Comparison of ENCODE assay signal across 11 mouse cellular contexts in genomic region chr12:112985346-112985745, GRCm38 (mm10). TPM values are rescaled to one million over a fixed set of nuclear protein-coding genes. Genes with fewer than 3 reads are reported as not detected.
A peak's percentile ranks its signal among the peaks of the same experiment; 100 is the strongest.
DNase-seq lines count a peak whose midpoint lies in the region; TF ChIP-seq lines count a peak whose summit lies in the region.
"Had no signal": no experiment of that assay in that cellular context is flagged by ENCODE, and none has a peak within 500 bp of the region (broad histone marks: within the 10 kb centered on the region; RNA-seq: fewer than 3 reads in every experiment).

No protein-coding gene starts in this region.

- no peaks in the 10 kb centered on the region for H3K4me1 ChIP-seq in lung, adult 2 months (ENCODE audit: control insufficient read depth, insufficient read depth, low read length)
- H3K4me1 ChIP-seq in ES-Bruce4 (ENCODE audit: control insufficient read depth, insufficient read depth, low read length): no peaks in the 10 kb centered on the region
- H3K4me1 ChIP-seq in small intestine, adult 2 months (ENCODE audit: control insufficient read depth, insufficient read depth, insufficient read length, low read length): no peaks in the 10 kb centered on the region
- H3K4me1 ChIP-seq: forebrain, embryonic 10.5 days had no signal

- no peak for TF ChIP-seq POLR2A in lung, adult 2 months (IDR thresholded peaks at IDR 0.05; ENCODE audit: borderline replicate concordance, extremely low read depth, low read depth, low read length)
- TF ChIP-seq POLR2A in ES-Bruce4 (IDR thresholded peaks at IDR 0.05; ENCODE audit: insufficient read depth, low read length): no peak
- no peak for TF ChIP-seq POLR2A in small intestine, adult 2 months (IDR thresholded peaks at IDR 0.05; ENCODE audit: low read depth, low read length)

- H3K27me3 ChIP-seq in ES-Bruce4 (ENCODE audit: control insufficient read depth, insufficient read depth, low read length, poor library complexity, severe bottlenecking): no peaks in the 10 kb centered on the region
- H3K27me3 ChIP-seq in small intestine, adult 2 months (ENCODE audit: control insufficient read depth, insufficient read depth, low read length): no peaks in the 10 kb centered on the region
- H3K27me3 ChIP-seq: liver, embryonic 15.5 days had no signal

- no peaks in the 10 kb centered on the region for H3K9me3 ChIP-seq in ES-Bruce4 (replicated peaks; ENCODE audit: control insufficient read depth, insufficient read depth, low read length, poor library complexity, severe bottlenecking)
- H3K9me3 ChIP-seq: forebrain, embryonic 10.5 days; liver, embryonic 15.5 days had no signal

- peak; percentile 37 for TF ChIP-seq CTCF in lung, adult 2 months (IDR thresholded peaks at IDR 0.05; ENCODE audit: insufficient read depth, low read length)
- peak; percentile 30 for TF ChIP-seq CTCF in ES-Bruce4 (IDR thresholded peaks at IDR 0.05; ENCODE audit: low read depth, low read length)
- peak; percentile 40; the same call in 1 of the 2 replicates for TF ChIP-seq CTCF in small intestine, adult 2 months (IDR thresholded peaks at IDR 0.05; ENCODE audit: extremely low read depth, insufficient read length, insufficient replicate concordance, low read depth, low read length)

- no peaks in the 10 kb centered on the region; the same call in 1 of the 2 replicates for H3K36me3 ChIP-seq in ES-Bruce4 (ENCODE audit: control insufficient read depth, insufficient read depth, low read length, poor library complexity, severe bottlenecking)
- H3K36me3 ChIP-seq in small intestine, adult 2 months (ENCODE audit: control insufficient read depth, insufficient read depth, low read length): peaks cover 27% of the 10 kb centered on the region

- 97% methylated on average over 6 of the region's 6 CpGs for WGBS in lung, adult 2 months
- 93% methylated on average over 6 of the region's 6 CpGs for WGBS in small intestine, adult 2 months

- no peak for TF ChIP-seq EP300 in ES-Bruce4 (IDR thresholded peaks at IDR 0.05; ENCODE audit: insufficient read depth, low read depth, low read length)

- no peak overlapping the region for H3K4me3 ChIP-seq in lung, adult 2 months (replicated peaks; ENCODE audit: extremely low read depth, low read depth, low read length)
- H3K4me3 ChIP-seq in ES-Bruce4 (ENCODE audit: low read depth, low read length): no peak overlapping the region
- H3K4me3 ChIP-seq in small intestine, adult 2 months (ENCODE audit: low read depth, low read length): no peak overlapping the region
- H3K4me3 ChIP-seq: forebrain, embryonic 10.5 days; liver, embryonic 15.5 days had no signal

- no peak for DNase-seq in lung, adult 2 months
- DNase-seq in lung, postnatal 36 days: no peak
- peak; percentile 18 for DNase-seq in embryo, embryonic 10.5 days (ENCODE audit: low spot score)
- no peak for DNase-seq in layer of hippocampus, adult 18-20 months (ENCODE audit: low spot score in 2 of 2)
- no peak for DNase-seq in left cerebral cortex, postnatal 4 days
- no peak for DNase-seq in cerebellum, postnatal 25 days
- DNase-seq: heart, postnatal 14 days had no signal

- no peak overlapping the region for H3K9ac ChIP-seq in ES-Bruce4 (ENCODE audit: low read depth, poor library complexity, severe bottlenecking)
- H3K9ac ChIP-seq: liver, embryonic 15.5 days had no signal

- intact Hi-C loops in left cerebral cortex, postnatal 4 days (cut with DNase I): no loop called here

- H3K27ac ChIP-seq in ES-Bruce4 (ENCODE audit: insufficient read depth, low read length): no peak overlapping the region
- no peak overlapping the region for H3K27ac ChIP-seq in small intestine, adult 2 months (ENCODE audit: insufficient read depth, low read depth, low read length)
- H3K27ac ChIP-seq: forebrain, embryonic 10.5 days; liver, embryonic 15.5 days had no signal

RNA-seq across cellular contexts. Expression of gene Btbd6, which starts 9.1 kb away (rescaled TPM):
- polyA plus RNA-seq in lung, adult 2 months (2012; rRNA removed): 48.4 and 72.3 TPM in 2 replicates
- polyA plus RNA-seq in ES-Bruce4 (2011; ENCODE audit: insufficient read depth, insufficient read length, low read depth, missing spikeins): 10.4 and 11.0 TPM in 2 replicates
- 116 and 206 TPM in 2 replicates for polyA plus RNA-seq in small intestine, adult 2 months (2012; rRNA removed)
- 10 to 100 TPM; 56.3 to 62.2 TPM for total RNA-seq in layer of hippocampus, adult 18-20 months (2021)
- total RNA-seq in left cerebral cortex, postnatal 4 days (2021): 10 to 100 TPM; 53.6 to 59.2 TPM

RNA-seq across cellular contexts. Expression of gene Brf1, which starts 15.2 kb away (rescaled TPM):
- 83.3 and 131 TPM in 2 replicates for polyA plus RNA-seq in lung, adult 2 months (2012; rRNA removed)
- 24.5 and 24.7 TPM in 2 replicates for polyA plus RNA-seq in ES-Bruce4 (2011; ENCODE audit: insufficient read depth, insufficient read length, low read depth, missing spikeins)
- 43.7 and 95.6 TPM in 2 replicates for polyA plus RNA-seq in small intestine, adult 2 months (2012; rRNA removed)
- total RNA-seq in layer of hippocampus, adult 18-20 months (2021): 10 to 100 TPM; 48.3 to 55.2 TPM
- total RNA-seq in left cerebral cortex, postnatal 4 days (2021): 10 to 100 TPM; 64.5 to 67.2 TPM

RNA-seq across cellular contexts. Expression of gene Pacs2, which starts 29.0 kb away (rescaled TPM):
- 51.8 and 54.8 TPM in 2 replicates for polyA plus RNA-seq in lung, adult 2 months (2012; rRNA removed)
- 20.7 and 23.8 TPM in 2 replicates for polyA plus RNA-seq in ES-Bruce4 (2011; ENCODE audit: insufficient read depth, insufficient read length, low read depth, missing spikeins)
- 16.0 and 27.0 TPM in 2 replicates for polyA plus RNA-seq in small intestine, adult 2 months (2012; rRNA removed)
- 10 to 100 TPM; 88.3 to 90.3 TPM for total RNA-seq in layer of hippocampus, adult 18-20 months (2021)
- 100 to 1,000 TPM; 184 to 189 TPM for total RNA-seq in left cerebral cortex, postnatal 4 days (2021)

RNA-seq across cellular contexts. Expression of gene Nudt14, which starts 43.4 kb away (rescaled TPM):
- polyA plus RNA-seq in lung, adult 2 months (2012; rRNA removed): 43.4 and 47.4 TPM in 2 replicates
- 47.5 and 48.8 TPM in 2 replicates for polyA plus RNA-seq in ES-Bruce4 (2011; ENCODE audit: insufficient read depth, insufficient read length, low read depth, missing spikeins)
- 40.8 and 42.4 TPM in 2 replicates for polyA plus RNA-seq in small intestine, adult 2 months (2012; rRNA removed)
- total RNA-seq in layer of hippocampus, adult 18-20 months (2021): 10 to 100 TPM; 12.8 to 14.6 TPM
- 10 to 100 TPM; 12.5 to 16.7 TPM for total RNA-seq in left cerebral cortex, postnatal 4 days (2021)

RNA-seq across cellular contexts. Expression of gene Jag2, which starts 55.8 kb away (rescaled TPM):
- polyA plus RNA-seq in lung, adult 2 months (2012; rRNA removed): 54.0 and 62.8 TPM in 2 replicates
- 47.6 and 50.9 TPM in 2 replicates for polyA plus RNA-seq in ES-Bruce4 (2011; ENCODE audit: insufficient read depth, insufficient read length, low read depth, missing spikeins)
- 6.2 and 9.1 TPM in 2 replicates for polyA plus RNA-seq in small intestine, adult 2 months (2012; rRNA removed)
- 10 to 100 TPM; 42.6 to 44.2 TPM for total RNA-seq in layer of hippocampus, adult 18-20 months (2021)
- 10 to 100 TPM; 76.5 to 97.2 TPM for total RNA-seq in left cerebral cortex, postnatal 4 days (2021)
